Mouse (Mus musculus): Measurements from ENCODE around the gene Farp1.
"Not testable (repeated sequence)": the region's sequence is repeated elsewhere in the genome, so short reads cannot be mapped to it uniquely, and the experiment has no call there.

The Farp1 gene

GRCm38 (mm10) chr14:121034973-121035662, at the start of gene Farp1:
Gene Farp1, plus strand, starts transcription at chr14:121035200.
- DNase-seq (ENCODE audit: low spot score): peak; percentile 89

GRCm38 (mm10) chr14:120989126-120989525, 45.9 kb upstream of the Farp1 start:
- no peak for DNase-seq (ENCODE audit: low spot score)

GRCm38 (mm10) chr14:120997686-120998085, 37.3 kb upstream of the Farp1 start:
- no peak for DNase-seq (ENCODE audit: low spot score)

- peak; percentile 11 for DNase-seq (ENCODE audit: low spot score)
Observed at GRCm38 (mm10) chr14:121000561-121001340, 34.2 kb upstream of the Farp1 start.

- no peak for DNase-seq (ENCODE audit: low spot score)
Observed at GRCm38 (mm10) chr14:121005621-121006020, 29.4 kb upstream of the Farp1 start.

GRCm38 (mm10) chr14:121006021-121006420, 29.0 kb upstream of the Farp1 start:
- DNase-seq (ENCODE audit: low spot score): no peak

GRCm38 (mm10) chr14:121015114-121015690, 19.8 kb upstream of the Farp1 start:
- no peak for DNase-seq (ENCODE audit: low spot score)

GRCm38 (mm10) chr14:121022403-121022802, 12.6 kb upstream of the Farp1 start:
- DNase-seq (ENCODE audit: low spot score): no peak

- DNase-seq (ENCODE audit: low spot score): peak; percentile 80
Observed at GRCm38 (mm10) chr14:121025381-121025780, 9.6 kb upstream of the Farp1 start.

- DNase-seq (ENCODE audit: low spot score): no peak
Observed at GRCm38 (mm10) chr14:121031396-121031795, 3.6 kb upstream of the Farp1 start.

- DNase-seq (ENCODE audit: low spot score): peak; percentile 18
Observed at GRCm38 (mm10) chr14:121034525-121034924, 475 bp upstream of the Farp1 start.

GRCm38 (mm10) chr14:121035663-121036473, 868 bp downstream of the Farp1 start:
- DNase-seq (ENCODE audit: low spot score): peak; percentile 58

- DNase-seq (ENCODE audit: low spot score): no peak
Observed at GRCm38 (mm10) chr14:121036612-121037221, 1.7 kb downstream of the Farp1 start.

GRCm38 (mm10) chr14:121037276-121037675, 2.3 kb downstream of the Farp1 start:
- DNase-seq (ENCODE audit: low spot score): no peak

- no peak for DNase-seq (ENCODE audit: low spot score)
Observed at GRCm38 (mm10) chr14:121038676-121039075, 3.7 kb downstream of the Farp1 start.

- no peak for DNase-seq (ENCODE audit: low spot score)
Observed at GRCm38 (mm10) chr14:121044145-121044544, 9.1 kb downstream of the Farp1 start.

- no peak for DNase-seq (ENCODE audit: low spot score)
Observed at GRCm38 (mm10) chr14:121046313-121046961, 11.4 kb downstream of the Farp1 start.

- no peak for DNase-seq (ENCODE audit: low spot score)
Observed at GRCm38 (mm10) chr14:121047780-121048179, 12.8 kb downstream of the Farp1 start.

- DNase-seq (ENCODE audit: low spot score): not testable (repeated sequence)
Observed at GRCm38 (mm10) chr14:121051002-121051401, 16.0 kb downstream of the Farp1 start.

- DNase-seq (ENCODE audit: low spot score): peak; percentile 70
Observed at GRCm38 (mm10) chr14:121053020-121053518, 18.1 kb downstream of the Farp1 start.

GRCm38 (mm10) chr14:121054062-121054461, 19.1 kb downstream of the Farp1 start:
- DNase-seq (ENCODE audit: low spot score): no peak
